Mouse (Mus musculus): ENCODE results near the gene Dok3.

DNA sequence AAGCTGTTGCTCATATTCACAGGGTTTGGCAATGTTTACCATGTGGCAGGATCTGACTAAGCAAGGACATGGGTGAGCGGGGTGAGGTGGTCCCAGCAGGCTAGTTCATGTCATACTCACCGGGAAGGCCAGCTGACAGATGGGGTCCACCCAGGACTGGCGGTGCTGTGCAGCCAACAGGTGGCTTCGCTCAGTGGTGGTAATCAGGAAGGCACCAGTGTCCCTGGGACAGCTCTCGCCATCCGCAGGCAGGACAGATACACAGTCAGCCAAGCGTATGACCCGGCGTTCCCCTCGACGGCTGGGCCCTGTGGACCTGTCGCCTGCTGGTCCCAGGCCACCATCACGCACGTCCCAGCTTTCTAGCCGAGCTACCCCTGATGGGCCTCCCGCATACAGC is 1.9 kb downstream of the Dok3 start:
- TF ChIP-seq CTCF (IDR thresholded peaks at IDR 0.05; ENCODE audit: borderline replicate concordance, extremely low read depth, insufficient read depth, insufficient read length) (no peak), POLR2A (IDR thresholded peaks at IDR 0.05; ENCODE audit: borderline replicate concordance, extremely low read depth, insufficient read depth, insufficient read length, poor library complexity, severe bottlenecking) (no peak)

Measured in brain, embryonic 14.5 days (tissue).